Mouse (Mus musculus) duodenum, adult 2 months (tissue): ENCODE measurements around the gene Brd7. TPM values are rescaled to one million over a fixed set of nuclear protein-coding genes. Genes with fewer than 3 reads are reported as not detected.

Experiments used
- polyA plus RNA-seq: library from polyadenylated mRNA; depleted of rRNA; stranded (reverse); fragments of >200 nt; gene quantifications from 2 replicates; pipeline ENCODE4 v1.2.3, GENCODE M21; 2012; ENCODE audit warnings: low replicate concordance; rRNA removed

Gene Brd7
- polyA plus RNA-seq, result 8.0 and 9.5 TPM in 2 replicates

GRCm38 (mm10) chr8:88361708-88362428 is at the start of gene Brd7:
Gene Brd7 (minus strand): TSS chr8:88362194.

Other genes starting within 250 kb of the Brd7 start
- 5.1 and 6.2 TPM in 2 replicates for gene Cnep1r1, start 243.4 kb downstream of the Brd7 start, polyA plus RNA-seq
- 3.8 and 4.0 TPM in 2 replicates for gene Heatr3, start 224.3 kb downstream of the Brd7 start, polyA plus RNA-seq
- 10.0 and 12.6 TPM in 2 replicates for gene Tent4b, start 163.0 kb downstream of the Brd7 start, polyA plus RNA-seq
- 3.6 and 4.2 TPM in 2 replicates for gene Adcy7, start 89.8 kb downstream of the Brd7 start, polyA plus RNA-seq
- 21.3 and 22.1 TPM in 2 replicates for gene Nkd1, start 159.2 kb upstream of the Brd7 start, polyA plus RNA-seq